Mouse (Mus musculus): ENCODE data around the gene March6.

DNA sequence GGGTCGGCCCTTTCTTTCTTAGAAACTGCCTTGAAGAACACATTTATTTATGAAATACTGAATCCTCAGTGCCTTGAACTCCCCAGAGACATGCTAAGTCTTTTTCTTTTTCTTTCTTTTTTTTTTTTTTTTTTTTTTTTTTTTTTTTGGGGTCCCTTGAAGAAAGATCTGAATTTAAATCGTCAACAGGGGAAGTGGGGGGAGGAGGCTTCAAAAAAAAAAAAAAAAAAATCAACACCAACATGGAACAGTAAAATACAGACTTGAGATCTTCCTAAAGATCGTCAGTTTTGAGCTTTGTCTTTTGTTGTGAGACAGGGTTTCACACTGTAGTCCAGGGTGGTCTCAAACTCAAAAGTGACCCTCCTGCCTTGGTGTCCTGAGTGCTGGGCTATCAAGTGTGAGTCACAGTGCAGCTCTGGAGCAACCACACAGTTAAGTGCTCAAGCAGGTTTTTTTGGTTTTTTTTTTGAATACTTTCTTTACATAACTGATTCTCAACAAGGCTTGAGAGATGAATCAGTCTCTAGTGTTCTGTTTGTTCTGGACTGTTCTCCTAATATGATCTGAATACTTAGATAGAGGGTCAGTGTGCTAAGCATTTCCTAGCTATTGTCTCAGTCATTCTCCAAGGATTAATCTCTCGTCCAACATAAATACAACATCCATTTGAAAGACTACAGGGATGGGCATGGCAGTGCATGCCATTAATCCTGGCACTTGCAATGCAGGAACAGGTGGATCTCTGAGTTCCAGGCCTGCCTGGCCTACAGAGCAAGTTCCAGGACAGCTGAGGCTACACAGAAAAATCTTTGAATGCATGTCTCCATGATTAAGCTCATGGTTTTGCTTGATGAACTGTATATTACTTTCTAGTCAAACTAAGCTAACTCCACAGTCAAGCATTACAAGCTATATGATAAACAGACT is 57.9 kb downstream of the March6 start:
- TF ChIP-seq POLR2A (IDR thresholded peaks at IDR 0.05; ENCODE audit: extremely low read depth, insufficient read depth, low read length) (no peak), CTCF (IDR thresholded peaks at IDR 0.05; ENCODE audit: low read depth, low read length) (no peak)

Data from liver, adult 2 months (tissue).